Mouse (Mus musculus): ENCODE results near the gene Ubap1l.

GRCm38 (mm10) chr9:65428003-65428402, 67.2 kb downstream of the Ubap1l start:
- TF ChIP-seq CTCF (conservative IDR thresholded peaks at IDR 0.05; ENCODE audit: low read length) (no peak), POU5F1 (IDR thresholded peaks at IDR 0.05; ENCODE audit: borderline replicate concordance, low read length) (no peak)

Measured in E14TG2a.4 (cell line).